Mouse (Mus musculus): ENCODE measurements around the gene Fabp7.

Fabp7 gene

DNA sequence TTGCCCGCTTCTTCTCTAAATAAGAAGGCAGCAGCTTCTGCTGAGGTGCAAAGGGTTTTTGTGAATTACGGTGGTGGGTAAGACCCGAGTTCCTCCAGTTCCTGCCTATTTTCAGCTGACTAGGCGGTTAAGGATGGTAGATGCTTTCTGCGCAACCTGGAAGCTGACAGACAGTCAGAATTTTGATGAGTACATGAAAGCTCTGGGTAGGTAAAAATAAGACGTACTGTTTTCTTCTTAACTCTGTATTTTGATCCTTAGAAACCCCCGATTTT is at the start of gene Fabp7:
Gene Fabp7, plus strand, starts transcription at position 6 of the 275 bp plus-strand sequence.
- DNase-seq (ENCODE audit: low read depth, low spot score): no peak

DNA sequence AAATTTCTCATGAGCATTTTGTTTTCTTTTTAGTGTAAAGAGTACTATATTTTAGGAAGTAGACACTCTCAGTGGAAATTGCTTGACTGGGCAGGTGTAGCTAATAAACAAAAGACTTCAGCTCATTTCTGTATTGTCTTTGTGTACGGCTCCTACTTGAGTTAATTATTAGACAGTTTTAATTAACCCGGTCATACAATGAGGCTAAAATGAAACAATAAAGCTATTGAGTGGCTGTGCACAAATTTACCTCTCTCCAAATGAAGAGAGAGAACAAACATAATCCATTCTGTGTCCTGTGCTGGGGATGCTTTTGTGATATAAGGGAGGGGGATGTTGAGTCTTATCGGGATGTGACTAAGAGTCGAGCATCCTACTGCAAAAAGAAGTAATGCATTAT is 43.9 kb upstream of the Fabp7 start:
- DNase-seq (ENCODE audit: low read depth, low spot score): no peak

DNA sequence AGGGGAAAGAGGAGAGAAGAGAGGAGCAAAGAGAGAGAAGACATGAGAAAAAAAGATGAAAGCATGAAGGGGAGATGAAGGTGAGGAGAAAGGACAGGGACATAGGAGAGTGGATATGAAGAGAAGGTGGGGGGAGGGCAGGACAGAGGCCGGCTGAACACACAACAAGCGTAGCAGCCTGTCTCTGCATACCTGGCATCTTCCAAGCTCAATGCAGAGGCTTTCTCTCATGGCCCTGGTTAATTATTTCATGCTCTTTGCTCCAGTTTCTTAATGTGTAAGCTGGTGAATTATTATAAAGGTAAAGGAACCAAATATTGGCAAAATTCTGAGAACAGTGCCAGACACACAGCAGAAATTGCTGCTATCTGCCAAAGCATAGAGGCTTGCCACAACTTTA is 43.3 kb upstream of the Fabp7 start:
- DNase-seq (ENCODE audit: low read depth, low spot score): no peak

DNA sequence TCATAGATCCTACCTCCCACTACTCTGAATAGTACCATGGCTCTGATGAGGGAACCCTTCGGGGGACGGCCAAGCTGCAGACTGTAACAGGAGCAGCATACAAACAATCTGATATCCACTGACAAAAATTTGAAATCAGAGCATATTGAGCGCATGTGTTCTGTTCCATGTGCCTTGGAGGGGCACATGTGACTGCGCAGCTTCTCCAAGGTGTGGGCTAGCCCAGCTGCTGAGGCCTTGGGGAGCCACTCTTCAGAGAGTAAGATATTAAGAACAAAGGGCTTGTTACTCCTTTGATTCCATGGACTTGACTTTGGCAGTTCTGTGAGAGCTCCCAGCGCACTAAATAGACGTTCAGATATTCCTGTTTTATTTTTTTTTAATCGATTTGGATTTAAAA is 41.6 kb upstream of the Fabp7 start:
- no peak for DNase-seq (ENCODE audit: low read depth, low spot score)

DNA sequence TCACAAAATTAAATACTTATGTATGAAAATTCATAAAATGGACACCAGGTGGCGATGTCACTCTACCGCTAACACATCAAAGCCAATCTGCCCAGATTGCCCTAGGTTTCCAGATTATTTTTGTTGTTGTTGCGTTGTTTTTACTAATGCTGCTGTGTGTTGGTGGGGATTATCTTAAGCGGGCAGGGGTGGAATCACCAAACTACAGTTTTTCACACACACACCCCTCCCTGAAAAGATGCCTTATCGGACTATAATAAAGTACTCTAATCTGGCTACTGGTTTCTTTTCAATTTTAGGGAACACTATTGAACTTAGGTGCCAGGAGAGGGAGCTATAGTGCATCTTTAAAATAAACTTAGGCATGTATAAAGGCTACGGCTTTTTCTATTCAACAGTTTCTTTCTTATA is 41.1 kb upstream of the Fabp7 start:
- DNase-seq (ENCODE audit: low read depth, low spot score): peak; percentile 67

DNA sequence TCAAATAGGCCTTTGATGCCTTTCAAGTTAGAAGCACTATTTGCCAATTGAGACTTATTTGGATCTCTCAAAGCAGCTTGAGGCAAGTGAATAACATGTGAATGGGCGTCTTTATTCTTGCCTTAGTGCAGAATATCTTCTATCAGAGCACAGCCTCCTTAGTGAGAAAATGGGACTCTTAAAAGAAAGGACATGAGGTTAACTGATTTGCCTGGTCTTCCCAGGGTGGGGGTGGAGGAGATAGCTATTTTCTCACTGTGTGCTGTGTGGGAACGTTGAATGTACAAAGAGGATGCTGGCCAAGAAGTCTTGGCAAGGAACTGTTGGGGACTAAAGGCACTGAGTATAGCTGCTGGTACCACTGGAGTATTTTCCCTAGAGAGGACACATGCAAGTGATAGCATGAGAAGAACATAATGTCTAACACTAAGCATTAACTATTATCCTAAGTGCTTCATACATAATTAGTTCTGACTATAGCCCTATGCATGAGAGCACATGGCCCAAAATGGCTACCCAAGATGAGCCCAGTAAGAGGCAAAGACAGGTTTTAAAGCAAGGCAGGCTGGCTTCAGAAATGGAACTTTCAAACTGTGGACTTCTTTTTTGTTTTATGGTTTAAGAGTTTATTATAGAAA is 40.4 kb upstream of the Fabp7 start:
- no peak for DNase-seq (ENCODE audit: low read depth, low spot score)

DNA sequence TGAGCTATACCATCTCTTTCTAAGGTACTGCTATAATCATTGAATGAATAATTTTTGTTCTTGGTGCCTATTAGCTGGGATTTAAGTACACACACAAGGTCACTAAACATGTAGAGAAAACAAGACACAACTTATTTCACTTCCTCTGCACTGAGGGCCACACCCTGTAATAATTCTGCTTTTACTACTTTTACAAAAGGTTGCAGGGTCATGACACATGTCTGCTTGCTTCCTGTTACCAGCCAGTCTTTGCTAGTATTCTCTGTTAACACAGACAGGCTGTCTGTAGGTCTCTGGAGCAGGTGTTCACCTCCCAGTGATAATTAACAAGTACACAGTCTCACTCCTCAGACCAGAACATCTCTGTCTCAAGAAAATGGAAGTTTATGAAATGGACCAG is 39.2 kb upstream of the Fabp7 start:
- no peak for DNase-seq (ENCODE audit: low read depth, low spot score)

DNA sequence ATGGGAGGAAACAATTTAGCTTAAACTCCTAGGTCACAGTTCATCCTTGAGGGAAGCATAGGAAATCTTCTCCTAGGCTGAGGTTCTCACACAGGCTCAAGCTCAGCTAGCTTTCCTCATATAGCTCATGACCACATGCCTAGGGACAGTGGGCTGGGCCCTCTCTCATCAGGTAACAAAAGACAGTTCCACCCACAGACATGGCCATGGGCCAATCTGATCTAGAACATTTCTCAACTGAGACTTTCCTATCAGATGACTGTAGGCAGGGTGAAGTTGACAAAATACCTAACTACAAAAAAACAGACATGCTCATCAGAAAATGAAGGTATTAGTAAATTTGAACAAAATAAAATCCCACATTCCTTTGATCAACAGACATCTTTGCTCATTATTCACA is 37.6 kb upstream of the Fabp7 start:
- DNase-seq (ENCODE audit: low read depth, low spot score): no peak

DNA sequence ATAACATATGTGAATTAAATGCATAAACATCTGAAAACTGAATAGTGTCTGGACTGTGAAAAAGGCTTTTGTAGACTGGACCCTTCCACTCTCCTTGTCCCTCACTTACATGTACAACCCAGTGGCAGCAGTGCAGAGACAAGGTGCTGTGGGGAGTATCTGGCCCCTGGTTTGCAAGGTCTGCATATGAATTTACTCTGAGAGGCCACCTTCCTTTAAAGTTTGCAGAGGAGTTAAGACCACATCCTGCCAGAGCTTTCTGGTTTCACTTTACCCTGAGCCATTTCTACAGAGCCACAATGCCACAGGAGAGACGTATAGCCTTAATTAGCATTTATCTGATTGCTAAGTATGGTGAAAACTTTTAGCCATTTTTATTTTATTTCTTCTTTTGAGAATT is 31.3 kb upstream of the Fabp7 start:
- no peak for DNase-seq (ENCODE audit: low read depth, low spot score)

DNA sequence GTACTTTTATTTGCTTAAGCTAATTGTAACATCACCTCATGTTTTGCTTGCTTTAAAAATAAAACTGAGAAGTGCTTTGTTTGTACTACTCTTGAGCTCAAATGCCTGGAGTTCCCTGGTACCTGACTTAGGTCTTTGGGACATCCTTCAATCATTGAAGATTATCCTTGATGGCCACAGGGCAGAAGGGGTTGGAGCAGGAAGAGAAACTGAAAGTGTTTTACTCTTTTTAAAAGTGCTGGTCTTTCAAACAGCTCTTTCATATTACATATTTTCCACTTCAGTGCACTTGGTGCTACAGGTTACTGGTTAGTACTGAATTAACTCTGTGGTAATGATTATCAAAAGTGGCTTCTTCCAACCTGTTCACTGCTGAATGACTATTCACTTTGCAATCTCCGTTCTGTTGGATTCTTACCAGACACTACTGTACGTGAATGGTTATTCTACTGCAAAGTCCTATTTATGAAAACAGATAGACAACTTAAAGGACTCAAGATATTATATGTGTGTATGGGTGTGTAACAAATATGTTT is 29.4 kb upstream of the Fabp7 start:
- no peak for DNase-seq (ENCODE audit: low read depth, low spot score)

DNA sequence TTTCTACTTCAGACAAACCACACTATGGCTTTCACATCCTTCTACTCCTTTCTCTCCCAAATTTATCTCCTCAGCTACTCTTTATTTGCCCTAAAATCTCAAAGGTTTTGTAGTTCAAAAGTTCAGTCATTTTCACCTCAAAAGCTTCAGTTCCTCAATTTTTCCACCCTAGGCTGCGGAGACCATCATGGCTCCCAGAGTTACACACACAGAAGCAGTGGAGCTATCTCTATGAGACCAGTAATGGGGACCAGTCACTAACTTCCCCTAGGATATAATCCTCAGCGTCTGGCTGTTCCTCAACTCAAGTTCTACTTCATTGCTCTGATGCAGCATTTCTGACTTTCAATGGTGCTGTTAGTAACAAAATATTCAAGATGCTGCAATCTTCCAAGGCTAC is 25.7 kb upstream of the Fabp7 start:
- DNase-seq (ENCODE audit: low read depth, low spot score): no peak

DNA sequence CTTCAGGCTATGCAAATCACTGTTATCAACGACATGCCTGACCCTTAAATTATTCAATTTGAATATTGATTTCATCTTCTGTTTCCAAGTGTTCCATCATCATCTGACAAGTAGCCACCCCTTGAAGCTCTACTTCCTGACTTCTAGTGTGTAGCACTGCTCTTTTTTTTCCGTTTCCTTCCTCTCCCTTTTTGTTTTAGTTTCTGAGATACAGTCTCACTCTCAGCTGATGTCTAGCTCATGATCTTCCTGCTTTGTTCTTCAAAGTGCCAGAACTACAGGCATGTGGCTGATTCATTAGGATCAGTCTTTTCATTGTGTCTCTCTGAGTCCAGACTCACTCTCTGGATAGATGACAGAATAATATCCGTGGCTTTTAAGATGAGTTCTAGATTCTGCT is 24.0 kb upstream of the Fabp7 start:
- DNase-seq (ENCODE audit: low read depth, low spot score): no peak

DNA sequence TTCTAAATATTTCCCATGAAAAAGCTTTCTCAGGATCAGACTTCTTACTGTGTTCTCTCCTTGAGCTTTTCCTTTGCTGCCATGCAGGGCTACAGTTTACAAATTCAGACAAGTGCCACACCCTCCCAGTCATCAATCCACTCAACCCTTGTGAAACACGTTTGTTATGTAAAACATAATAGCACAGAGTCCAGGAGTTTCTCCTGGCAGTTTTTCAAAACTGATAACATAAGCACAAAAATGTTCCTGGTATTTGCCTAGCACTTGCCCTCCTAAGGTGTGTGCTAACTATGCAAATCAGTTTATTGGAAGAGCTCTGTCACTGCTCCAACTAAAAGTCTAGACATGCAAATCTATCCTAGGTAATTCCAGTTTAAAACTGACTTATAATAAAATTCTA is 21.6 kb upstream of the Fabp7 start:
- DNase-seq (ENCODE audit: low read depth, low spot score): no peak

DNA sequence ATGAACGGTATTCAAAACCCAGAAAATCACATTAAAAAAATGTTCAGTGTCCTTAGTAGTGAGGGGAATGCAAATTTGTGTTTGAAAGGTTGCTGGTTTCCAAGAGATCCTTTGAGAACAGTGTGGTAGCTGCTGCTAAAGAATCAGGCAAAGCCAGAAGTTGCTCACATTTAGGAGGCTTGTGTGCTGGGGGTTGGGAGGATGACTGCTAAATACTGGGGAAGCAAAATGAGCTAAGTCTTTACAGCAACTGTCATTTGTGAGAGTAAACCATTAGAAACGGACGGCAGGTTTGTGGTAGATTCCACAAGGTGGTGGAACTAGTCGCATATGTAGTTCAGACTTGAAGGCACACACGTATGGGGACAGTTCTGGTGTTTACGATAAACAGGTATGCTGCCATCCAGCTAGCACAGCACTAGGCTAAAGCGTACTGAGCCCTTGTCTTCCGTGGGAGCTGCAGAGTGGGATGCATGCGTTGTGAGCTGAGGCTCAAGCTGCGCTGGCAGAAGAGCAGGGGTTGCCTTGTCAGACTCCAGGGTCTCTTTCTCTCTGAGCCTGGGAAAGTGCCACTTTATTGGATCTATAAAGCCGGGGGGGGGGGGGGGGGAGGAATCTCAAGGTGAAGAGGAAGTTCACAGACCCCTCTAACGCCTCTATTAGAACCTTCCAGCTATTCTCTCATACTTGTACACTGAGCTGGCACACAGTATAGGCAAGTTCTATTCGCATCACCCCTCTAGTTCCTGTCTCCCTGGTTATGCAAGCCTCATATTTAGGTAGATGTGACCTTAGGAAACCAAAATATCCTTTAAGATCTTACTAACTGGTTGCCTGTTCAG is 1.2 kb upstream of the Fabp7 start:
- no peak for DNase-seq (ENCODE audit: low read depth, low spot score)

DNA sequence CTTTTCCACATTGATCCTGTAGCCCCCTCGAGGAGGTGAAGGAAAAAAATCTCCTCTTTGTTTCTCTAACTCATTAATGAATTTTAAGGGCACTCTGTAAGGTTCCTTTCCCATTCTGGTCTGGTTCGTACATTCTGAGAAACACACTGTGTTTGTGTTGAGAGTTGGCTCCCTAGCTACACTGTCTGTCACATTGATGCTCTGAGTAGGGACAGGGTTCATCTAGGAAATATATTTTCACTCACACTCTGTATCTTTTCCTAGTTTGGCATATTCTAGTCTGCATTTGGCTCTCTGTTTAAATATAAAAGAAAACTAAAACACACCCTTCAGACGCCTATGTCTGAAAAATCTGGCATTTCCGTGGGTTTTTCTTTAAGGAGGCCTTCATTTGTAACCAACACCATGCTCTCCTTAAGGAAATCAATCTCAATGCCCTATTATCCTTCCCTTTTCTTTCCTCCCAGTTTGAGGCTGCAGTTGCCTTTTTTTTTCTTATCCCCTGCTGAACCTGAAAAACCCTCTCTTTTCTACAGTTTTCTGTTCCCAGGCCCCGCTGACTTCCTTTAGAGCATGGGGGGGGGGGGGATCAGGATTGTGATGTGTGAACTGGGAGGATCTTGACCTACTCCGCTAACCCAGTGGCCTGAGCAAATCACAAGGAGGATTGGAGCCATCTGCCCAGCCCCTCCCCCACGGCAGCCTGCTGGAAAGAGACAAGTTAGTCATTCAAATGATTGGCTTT is 378 bp upstream of the Fabp7 start:
- peak; percentile 75 for DNase-seq (ENCODE audit: low read depth, low spot score)

DNA sequence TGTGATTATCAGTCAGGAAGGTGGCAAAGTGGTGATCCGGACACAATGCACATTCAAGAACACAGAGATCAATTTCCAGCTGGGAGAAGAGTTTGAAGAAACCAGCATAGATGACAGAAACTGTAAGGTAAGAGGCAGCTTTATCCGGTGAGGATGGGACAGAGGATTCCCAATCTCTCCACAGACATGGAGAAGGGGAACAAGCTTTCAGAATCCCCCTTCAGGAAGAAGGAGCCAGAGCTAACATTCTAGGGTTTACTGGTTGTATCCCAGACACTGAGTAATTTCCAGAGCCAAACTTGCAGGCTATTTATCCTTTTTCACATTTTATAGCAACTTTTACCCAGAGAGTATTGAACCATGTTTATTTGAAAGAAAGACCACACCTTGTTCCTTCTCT is 871 bp downstream of the Fabp7 start:
- no peak for DNase-seq (ENCODE audit: low read depth, low spot score)

DNA sequence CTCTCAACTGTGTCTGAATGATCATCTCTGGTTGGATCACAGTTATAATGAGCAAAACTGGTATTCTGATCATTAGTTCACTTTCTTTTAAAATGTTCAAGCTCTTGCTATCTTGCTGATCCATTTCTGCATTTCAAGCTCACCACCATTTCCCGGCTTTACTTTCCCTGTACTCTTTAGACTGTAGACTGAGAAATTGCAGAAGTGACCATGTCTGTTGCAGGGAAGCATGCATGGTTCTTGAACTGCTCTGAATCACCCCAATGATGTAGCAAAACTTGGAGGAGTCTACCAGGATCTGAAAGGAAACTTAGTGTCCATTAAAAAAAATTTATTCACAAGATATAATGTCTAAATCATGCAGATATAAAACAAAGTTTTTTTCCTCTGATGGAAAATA is 8.3 kb downstream of the Fabp7 start:
- DNase-seq (ENCODE audit: low read depth, low spot score): no peak

DNA sequence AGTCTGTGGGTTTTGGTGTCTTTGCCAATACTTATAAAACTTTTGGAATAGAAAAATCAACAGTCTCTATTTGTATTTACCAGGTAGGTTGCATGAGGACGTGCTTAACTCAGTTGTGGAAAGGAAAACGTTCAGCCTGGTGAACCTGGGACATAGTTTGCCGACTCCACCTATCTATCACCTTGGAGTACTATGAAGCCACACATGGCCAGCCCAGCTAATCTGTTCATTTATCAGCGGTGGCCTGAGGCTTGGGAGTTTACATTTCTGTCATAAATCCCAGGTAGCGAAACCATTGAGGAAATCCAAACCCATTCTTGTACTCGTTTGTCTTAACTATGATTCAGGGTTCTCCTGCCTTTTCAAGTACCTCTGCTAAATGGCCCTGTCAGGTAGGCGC is 9.3 kb downstream of the Fabp7 start, which contains the start of gene Smpdl3a:
Gene Smpdl3a, plus strand, starts transcription at position 318 of the 400 bp plus-strand sequence.
- DNase-seq (ENCODE audit: low read depth, low spot score): no peak

DNA sequence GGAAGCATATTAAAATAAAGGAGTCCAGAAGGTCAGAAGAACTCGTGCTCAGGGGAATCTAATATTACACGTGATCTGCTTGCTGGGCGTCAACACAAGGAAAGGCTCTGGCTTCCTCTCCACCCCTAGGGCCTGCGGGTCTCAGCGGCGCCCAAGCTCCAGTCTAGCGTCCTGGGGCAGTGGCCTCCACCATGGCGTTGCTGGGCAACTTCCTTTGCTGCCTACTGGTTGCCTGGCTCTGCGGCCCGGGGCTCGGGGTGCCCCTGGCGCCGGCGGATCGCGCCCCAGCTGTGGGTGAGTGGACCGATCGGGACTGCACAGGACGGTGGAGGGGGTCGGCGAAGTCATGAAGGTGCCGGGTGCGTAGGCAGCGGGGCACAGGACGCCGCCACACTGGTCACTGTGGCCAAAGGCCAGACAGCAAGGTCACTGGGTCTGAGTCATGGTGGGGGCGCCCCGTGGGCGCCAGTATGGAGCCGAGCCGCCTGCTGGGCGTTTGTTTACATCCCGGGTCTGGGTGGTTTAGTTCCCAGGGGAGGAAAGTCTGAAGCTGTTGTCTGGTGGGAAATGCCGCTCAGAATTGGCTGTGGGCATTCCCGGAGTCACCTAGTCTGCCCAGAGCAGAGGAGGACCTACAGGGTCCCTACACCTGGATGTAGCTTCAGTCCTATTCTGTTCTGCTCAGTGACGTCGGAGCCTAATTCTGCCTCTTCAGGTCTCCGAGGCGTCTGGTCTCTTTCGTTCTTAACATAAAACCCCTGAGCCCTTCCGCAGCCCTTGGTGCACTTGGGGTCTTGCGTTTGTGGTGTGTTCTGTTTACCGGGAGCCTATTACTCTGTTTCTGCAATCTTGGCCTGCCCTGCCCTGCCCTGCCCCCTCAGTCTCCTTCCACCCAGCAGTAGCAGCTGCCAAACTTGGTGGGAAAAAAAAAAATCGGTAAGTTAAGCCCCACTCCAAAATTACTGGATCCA is 10.1 kb downstream of the Fabp7 start:
- DNase-seq (ENCODE audit: low read depth, low spot score): no peak

DNA sequence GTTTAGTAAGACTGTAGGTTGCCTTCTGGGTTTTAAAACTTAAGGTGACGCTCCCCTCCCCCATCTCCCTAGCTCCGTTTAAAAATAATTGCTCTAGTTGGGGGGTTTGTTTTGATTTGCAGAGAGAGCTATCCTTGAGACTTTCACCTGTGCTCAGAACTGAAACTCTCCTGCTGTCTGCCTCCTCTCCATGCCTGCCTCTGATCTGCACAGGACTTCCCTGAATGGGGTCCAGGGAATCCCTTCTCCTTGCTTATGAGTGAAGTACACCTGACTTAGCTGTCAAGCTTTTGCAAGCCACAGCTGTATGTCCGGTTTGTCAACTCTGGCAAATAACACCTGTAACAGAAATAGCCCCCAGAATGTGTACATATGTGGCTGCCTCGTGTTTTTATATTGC is 10.9 kb downstream of the Fabp7 start:
- no peak for DNase-seq (ENCODE audit: low read depth, low spot score)

DNA sequence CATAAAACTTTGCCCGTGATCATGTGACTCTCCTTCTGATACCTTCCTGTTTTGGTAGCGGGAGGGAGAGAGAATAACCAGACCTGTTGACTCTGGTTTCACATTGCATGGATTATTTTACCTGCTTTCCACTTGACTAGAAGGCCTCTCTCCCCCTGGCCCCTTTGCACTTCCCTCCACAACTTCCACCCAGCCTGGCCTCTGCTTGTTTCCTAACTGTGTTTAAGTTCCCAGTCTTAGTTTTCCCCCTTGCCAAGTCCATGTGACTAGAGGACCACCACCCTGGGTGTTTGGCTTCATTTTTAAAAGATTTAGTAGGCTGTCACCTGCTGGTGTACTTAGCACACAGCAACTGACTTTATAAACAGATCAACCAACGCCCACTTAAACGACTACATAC is 11.4 kb downstream of the Fabp7 start:
- no peak for DNase-seq (ENCODE audit: low read depth, low spot score)
